9 mouse cellular contexts compared by ENCODE assay signal in the genomic region with DNA sequence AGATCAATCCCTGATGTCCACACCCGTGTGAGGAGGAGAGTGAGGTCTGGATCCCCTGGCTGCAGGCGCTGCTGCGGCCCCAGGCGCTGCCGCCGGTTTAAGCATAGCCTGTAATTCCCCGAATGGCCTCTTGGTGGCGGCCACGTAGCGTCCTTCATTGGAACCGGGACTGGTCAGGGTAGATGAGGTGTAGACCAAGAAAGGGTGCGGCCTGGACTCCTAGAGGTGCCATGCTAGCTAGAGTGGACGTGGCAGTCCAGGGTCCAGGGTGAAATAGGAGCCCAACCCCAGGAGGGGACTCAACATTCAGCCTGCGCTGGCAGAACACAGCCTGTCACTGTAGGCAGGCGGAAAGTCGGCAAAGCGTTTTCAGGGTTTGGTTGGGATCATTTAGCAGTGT. TPM values are rescaled to one million over a fixed set of nuclear protein-coding genes. Genes with fewer than 3 reads are reported as not detected.
DNase-seq lines count a peak whose midpoint lies in the region; ATAC-seq and TF ChIP-seq lines count a peak whose summit lies in the region.
"Had no signal": no experiment of that assay in that cellular context is flagged by ENCODE, and none has a peak within 500 bp of the region (broad histone marks: within the 10 kb centered on the region; RNA-seq: fewer than 3 reads in every experiment).

No protein-coding gene starts in this region.

- H3K27ac ChIP-seq in ES-Bruce4 (ENCODE audit: insufficient read depth, low read length), result no peak overlapping the region
- H3K27ac ChIP-seq in forebrain, embryonic 14.5 days (ENCODE audit: low read depth, low read length), result no peak overlapping the region
- H3K27ac ChIP-seq in liver, embryonic 16.5 days (ENCODE audit: low read length), result no peak overlapping the region
- no peak overlapping the region for H3K27ac ChIP-seq in neural tube, embryonic 14.5 days (ENCODE audit: low read depth, low read length)

- intact Hi-C loops in heart, postnatal 14 days (cut with DNase I), result loop anchor here (10.0 kb wide), 1 partner anchor 259 kb away; no protein-coding TSS in a partner anchor

- H3K4me3 ChIP-seq in ES-Bruce4 (ENCODE audit: low read depth, low read length), result no peak overlapping the region
- no peak overlapping the region for H3K4me3 ChIP-seq in forebrain, embryonic 14.5 days (ENCODE audit: low read depth, low read length)
- H3K4me3 ChIP-seq in liver, embryonic 16.5 days (ENCODE audit: low read depth, low read length), result no peak overlapping the region
- H3K4me3 ChIP-seq in neural tube, embryonic 14.5 days (ENCODE audit: low read depth, low read length), result no peak overlapping the region

- TF ChIP-seq EP300 in ES-Bruce4 (IDR thresholded peaks at IDR 0.05; ENCODE audit: insufficient read depth, low read depth, low read length), result no peak

- no peaks in the 10 kb centered on the region for H3K4me1 ChIP-seq in ES-Bruce4 (ENCODE audit: control insufficient read depth, insufficient read depth, low read length)
- peaks cover 2% of the 10 kb centered on the region for H3K4me1 ChIP-seq in forebrain, embryonic 14.5 days (ENCODE audit: control insufficient read depth, insufficient read depth, low read length)
- H3K4me1 ChIP-seq in liver, embryonic 16.5 days (ENCODE audit: control insufficient read depth, low read depth, low read length), result peaks cover 31% of the 10 kb centered on the region
- peaks cover 2% of the 10 kb centered on the region; the same call in 1 of the 2 replicates for H3K4me1 ChIP-seq in neural tube, embryonic 14.5 days (ENCODE audit: control insufficient read depth, insufficient read depth, low read length)

- H3K4me2 ChIP-seq in forebrain, embryonic 14.5 days (ENCODE audit: low read length), result no peak overlapping the region
- H3K4me2 ChIP-seq in liver, embryonic 16.5 days (ENCODE audit: low read depth, low read length), result no peak overlapping the region
- no peak overlapping the region for H3K4me2 ChIP-seq in neural tube, embryonic 14.5 days (ENCODE audit: low read depth, low read length)

- 16% methylated on average over 17 of the region's 17 CpGs for WGBS in forebrain, embryonic 14.5 days
- WGBS in liver, embryonic 16.5 days (ENCODE audit: insufficient replicate concordance), result 19% methylated on average over 17 of the region's 17 CpGs
- WGBS in neural tube, embryonic 14.5 days, result 18% methylated on average over 17 of the region's 17 CpGs

- TF ChIP-seq CTCF in ES-Bruce4 (IDR thresholded peaks at IDR 0.05; ENCODE audit: low read depth, low read length), result peak; percentile 92

- no peaks in the 10 kb centered on the region for H3K27me3 ChIP-seq in ES-Bruce4 (ENCODE audit: control insufficient read depth, insufficient read depth, low read length, poor library complexity, severe bottlenecking)
- no peaks in the 10 kb centered on the region for H3K27me3 ChIP-seq in forebrain, embryonic 14.5 days (replicated peaks; ENCODE audit: control insufficient read depth, insufficient read depth, low read length)
- no peaks in the 10 kb centered on the region for H3K27me3 ChIP-seq in liver, embryonic 16.5 days (ENCODE audit: control insufficient read depth, insufficient read depth, low read depth, low read length)
- H3K27me3 ChIP-seq in neural tube, embryonic 14.5 days (ENCODE audit: control insufficient read depth, insufficient read depth, low read length), result no peaks in the 10 kb centered on the region

- peak; percentile 79 for DNase-seq in forebrain, embryonic 14.5 days (ENCODE audit: low spot score)
- DNase-seq in heart, postnatal 14 days, result peak; percentile 88 to 96
- peak; percentile 84 for DNase-seq in layer of hippocampus, adult 11-12 months (ENCODE audit: low spot score)
- peak; percentile 93 for DNase-seq in testis, postnatal 10 days (ENCODE audit: low spot score)

- no peak overlapping the region for H3K9ac ChIP-seq in ES-Bruce4 (ENCODE audit: low read depth, poor library complexity, severe bottlenecking)
- no peak overlapping the region for H3K9ac ChIP-seq in forebrain, embryonic 14.5 days (ENCODE audit: low read length)
- no peak overlapping the region for H3K9ac ChIP-seq in liver, embryonic 16.5 days (ENCODE audit: low read depth, low read length)
- no peak overlapping the region for H3K9ac ChIP-seq in neural tube, embryonic 14.5 days (replicated peaks; ENCODE audit: low read depth, low read length)

- TF ChIP-seq POLR2A in ES-Bruce4 (IDR thresholded peaks at IDR 0.05; ENCODE audit: insufficient read depth, low read length), result no peak

- H3K36me3 ChIP-seq in ES-Bruce4 (ENCODE audit: control insufficient read depth, insufficient read depth, low read length, poor library complexity, severe bottlenecking), result no peaks in the 10 kb centered on the region
- no peaks in the 10 kb centered on the region for H3K36me3 ChIP-seq in forebrain, embryonic 14.5 days (ENCODE audit: control insufficient read depth, insufficient read depth, low read length)
- H3K36me3 ChIP-seq in liver, embryonic 16.5 days (ENCODE audit: control insufficient read depth, insufficient read depth), result no peaks in the 10 kb centered on the region
- no peaks in the 10 kb centered on the region for H3K36me3 ChIP-seq in neural tube, embryonic 14.5 days (ENCODE audit: control insufficient read depth, insufficient read depth, low read length)

- no peaks in the 10 kb centered on the region for H3K9me3 ChIP-seq in ES-Bruce4 (replicated peaks; ENCODE audit: control insufficient read depth, insufficient read depth, low read length, poor library complexity, severe bottlenecking)
- H3K9me3 ChIP-seq in forebrain, embryonic 14.5 days (replicated peaks; ENCODE audit: control insufficient read depth, low read length), result no peaks in the 10 kb centered on the region
- H3K9me3 ChIP-seq in liver, embryonic 16.5 days (replicated peaks; ENCODE audit: control insufficient read depth, low read length), result no peaks in the 10 kb centered on the region
- H3K9me3 ChIP-seq in neural tube, embryonic 14.5 days (ENCODE audit: control insufficient read depth, low read length), result no peaks in the 10 kb centered on the region

- peak; percentile 67; the same call in 1 of the 2 replicates for ATAC-seq in cerebellum, adult (ENCODE audit: insufficient number of reproducible peaks, low FRiP score, low TSS enrichment)
- ATAC-seq in forebrain, embryonic 14.5 days, result peak; percentile 23; the same call in 1 of the 2 replicates
- ATAC-seq in liver, embryonic 16.5 days (ENCODE audit: low read depth), result peak; percentile 56
- peak; percentile 66 for ATAC-seq in neural tube, embryonic 14.5 days (ENCODE audit: low read depth)

RNA-seq across cellular contexts. Expression of a gene that starts 14.9 kb away (rescaled TPM):
- polyA plus RNA-seq in ES-Bruce4 (2011; ENCODE audit: insufficient read depth, insufficient read length, low read depth, missing spikeins), result 0.65 TPM in 1 of 2 replicates, not detected in the other
- 0.14 TPM in 1 of 2 replicates, not detected in the other for polyA plus RNA-seq in forebrain, embryonic 14.5 days (2014; fragmentation: Nextera tagmentation; extraction: Ambion mirVana)
- 1 to 10 TPM; 1.7 to 2.4 TPM for total RNA-seq in heart, postnatal 14 days (2021)
- polyA plus RNA-seq in liver, embryonic 16.5 days (2015; fragmentation: Nextera tagmentation; extraction: Ambion mirVana), result 18.7 and 20.7 TPM in 2 replicates
- 0.19 and 0.22 TPM in 2 replicates for polyA plus RNA-seq in neural tube, embryonic 14.5 days (2014; fragmentation: Nextera tagmentation; extraction: Ambion mirVana)

RNA-seq across cellular contexts. Expression of a gene that starts 24.0 kb away (rescaled TPM):
- polyA plus RNA-seq in ES-Bruce4 (2011; ENCODE audit: insufficient read depth, insufficient read length, low read depth, missing spikeins), result 8.3 TPM in 2 replicates
- 29.7 and 31.6 TPM in 2 replicates for polyA plus RNA-seq in forebrain, embryonic 14.5 days (2014; fragmentation: Nextera tagmentation; extraction: Ambion mirVana)
- 10 to 100 TPM; 14.1 to 15.9 TPM for total RNA-seq in heart, postnatal 14 days (2021)
- polyA plus RNA-seq in liver, embryonic 16.5 days (2015; fragmentation: Nextera tagmentation; extraction: Ambion mirVana), result 37.0 and 38.9 TPM in 2 replicates
- 24.7 and 30.0 TPM in 2 replicates for polyA plus RNA-seq in neural tube, embryonic 14.5 days (2014; fragmentation: Nextera tagmentation; extraction: Ambion mirVana)

RNA-seq across cellular contexts. Expression of a gene that starts 31.2 kb away (rescaled TPM):
- polyA plus RNA-seq in ES-Bruce4 (2011; ENCODE audit: insufficient read depth, insufficient read length, low read depth, missing spikeins), result 83.6 and 90.5 TPM in 2 replicates
- 143 and 155 TPM in 2 replicates for polyA plus RNA-seq in forebrain, embryonic 14.5 days (2014; fragmentation: Nextera tagmentation; extraction: Ambion mirVana)
- 100 to 1,000 TPM; 222 to 244 TPM for total RNA-seq in heart, postnatal 14 days (2021)
- 81.5 and 83.1 TPM in 2 replicates for polyA plus RNA-seq in liver, embryonic 16.5 days (2015; fragmentation: Nextera tagmentation; extraction: Ambion mirVana)
- 131 and 135 TPM in 2 replicates for polyA plus RNA-seq in neural tube, embryonic 14.5 days (2014; fragmentation: Nextera tagmentation; extraction: Ambion mirVana)

RNA-seq across cellular contexts. Expression of a gene that starts 33.9 kb away (rescaled TPM):
- 46.4 and 53.4 TPM in 2 replicates for polyA plus RNA-seq in ES-Bruce4 (2011; ENCODE audit: insufficient read depth, insufficient read length, low read depth, missing spikeins)
- polyA plus RNA-seq in forebrain, embryonic 14.5 days (2014; fragmentation: Nextera tagmentation; extraction: Ambion mirVana), result 291 and 313 TPM in 2 replicates
- total RNA-seq in heart, postnatal 14 days (2021), result 10 to 100 TPM; 53.5 to 58.1 TPM
- 38.5 and 39.1 TPM in 2 replicates for polyA plus RNA-seq in liver, embryonic 16.5 days (2015; fragmentation: Nextera tagmentation; extraction: Ambion mirVana)
- polyA plus RNA-seq in neural tube, embryonic 14.5 days (2014; fragmentation: Nextera tagmentation; extraction: Ambion mirVana), result 248 and 267 TPM in 2 replicates

RNA-seq across cellular contexts. Expression of a gene that starts 35.3 kb away (rescaled TPM):
- polyA plus RNA-seq in ES-Bruce4 (2011; ENCODE audit: insufficient read depth, insufficient read length, low read depth, missing spikeins), result not detected in 2 replicates
- polyA plus RNA-seq in forebrain, embryonic 14.5 days (2014; fragmentation: Nextera tagmentation; extraction: Ambion mirVana), result not detected in 2 replicates
- under 1 TPM in 1 of 2 experiments, not detected in 1; 0.39 TPM for total RNA-seq in heart, postnatal 14 days (2021)
- 0.20 and 1.2 TPM in 2 replicates for polyA plus RNA-seq in liver, embryonic 16.5 days (2015; fragmentation: Nextera tagmentation; extraction: Ambion mirVana)
- not detected in 2 replicates for polyA plus RNA-seq in neural tube, embryonic 14.5 days (2014; fragmentation: Nextera tagmentation; extraction: Ambion mirVana)
- polyA plus RNA-seq: heart, embryonic 14.5 days had no signal

Comparison
In these comparisons a context has a peak if more than half of its experiments do, and no peak if none do; other contexts are left out.
1. RNA of a gene that starts 14.9 kb away (polyA plus RNA-seq): 18.7 to 20.7 TPM in liver, embryonic 16.5 days; 0.65 TPM in ES-Bruce4, 0.19 to 0.22 TPM in neural tube, embryonic 14.5 days and 0.14 TPM in forebrain, embryonic 14.5 days; every median in the first group is over 10 times any median in the second.
2. Peak in every context shown above with its lines, with median percentiles within 50 percentile points of each other: ATAC-seq and DNase-seq.